Mouse (Mus musculus) left cerebral cortex, postnatal 10 days (tissue): ENCODE data around the gene Ror1. TPM values are rescaled to one million over a fixed set of nuclear protein-coding genes. Genes with fewer than 3 reads are reported as not detected.

Source experiments
- DNase-seq, 2 experiments: peaks; one replicate each; pipeline ENCODE4 v3.0.0; 2021 to 2022; ENCODE audit warnings: low spot score in 2 of 2, mixed read lengths in 1 of 2; ENCODE audit errors: extremely low spot score in 1 of 2
- intact Hi-C: fragments of 180-260 bp; cut with DNase I; formaldehyde crosslinking; loops from one replicate; pipeline ENCODE4 v1.15.1; 2025
- total RNA-seq, 2 experiments: library from RNA; stranded (reverse); gene quantifications; 2 replicates each; pipeline ENCODE4 v1.2.3; 2021

Ror1 gene
- total RNA-seq, 2 experiments from 2014 or later: 0.89 to 1.2 TPM

DNA sequence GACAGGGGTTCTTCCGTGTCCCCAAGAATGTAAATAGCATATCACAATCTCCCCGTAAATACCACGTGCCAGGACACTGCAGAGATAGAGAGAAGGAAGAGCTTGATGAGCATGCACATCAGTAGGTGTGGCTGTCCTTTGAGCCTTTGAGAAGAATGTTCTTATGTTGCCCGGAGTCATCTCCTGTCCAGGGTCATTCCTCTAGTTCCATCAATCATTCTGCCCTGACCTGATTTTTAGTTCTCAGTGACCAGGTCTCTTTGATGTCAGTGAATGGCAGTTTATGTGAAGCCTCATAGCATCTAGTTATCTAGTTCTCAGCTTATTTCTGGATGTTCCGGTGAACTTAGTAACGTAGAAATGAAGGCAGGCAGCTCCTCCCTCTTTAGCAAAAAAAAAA lies 295.4 kb downstream of the Ror1 start:
- intact Hi-C loops: no loop called here
- no peak for DNase-seq

DNA sequence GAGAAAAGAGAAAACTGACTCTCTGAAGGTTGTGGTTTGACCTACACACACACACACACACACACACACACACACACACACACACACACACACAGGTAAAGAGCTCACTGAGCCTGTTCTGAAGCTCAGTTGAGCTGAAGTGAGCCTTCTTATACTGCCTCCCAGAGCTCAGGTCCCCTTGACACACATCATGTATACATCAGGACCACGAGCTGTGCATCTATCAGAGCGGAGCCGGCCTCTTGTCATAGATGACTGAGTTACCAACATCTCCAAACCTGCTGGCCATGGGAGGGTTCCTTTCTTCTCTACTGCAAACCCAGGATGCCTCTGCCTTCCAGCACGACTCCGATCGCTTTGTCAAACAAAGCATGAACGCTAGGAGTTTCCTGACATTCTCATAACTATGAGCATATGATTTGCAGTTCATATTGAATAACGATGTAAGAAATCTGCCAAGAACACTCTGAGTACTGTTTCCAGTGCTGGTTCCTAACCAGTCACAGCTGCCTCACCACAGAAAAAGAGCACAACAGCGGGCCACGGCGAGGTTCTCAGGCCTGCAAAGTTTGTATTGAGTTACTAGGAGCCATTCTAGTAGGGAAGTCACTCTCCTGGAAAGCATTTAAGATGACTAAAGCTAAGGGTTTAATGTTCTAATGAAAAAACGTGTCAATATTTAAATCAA lies 297.9 kb downstream of the Ror1 start:
- intact Hi-C loops: no loop called here
- DNase-seq: no peak

GRCm38 (mm10) chr4:100395407-100395806 lies 299.8 kb downstream of the Ror1 start:
- DNase-seq: no peak

GRCm38 (mm10) chr4:100398079-100398478 lies 302.5 kb downstream of the Ror1 start:
- DNase-seq: no peak
- intact Hi-C loops: no loop called here

More at GRCm38 (mm10) chr4:100395407-100395806, 299.8 kb downstream of the Ror1 start:
- intact Hi-C loops: no loop called here

DNA sequence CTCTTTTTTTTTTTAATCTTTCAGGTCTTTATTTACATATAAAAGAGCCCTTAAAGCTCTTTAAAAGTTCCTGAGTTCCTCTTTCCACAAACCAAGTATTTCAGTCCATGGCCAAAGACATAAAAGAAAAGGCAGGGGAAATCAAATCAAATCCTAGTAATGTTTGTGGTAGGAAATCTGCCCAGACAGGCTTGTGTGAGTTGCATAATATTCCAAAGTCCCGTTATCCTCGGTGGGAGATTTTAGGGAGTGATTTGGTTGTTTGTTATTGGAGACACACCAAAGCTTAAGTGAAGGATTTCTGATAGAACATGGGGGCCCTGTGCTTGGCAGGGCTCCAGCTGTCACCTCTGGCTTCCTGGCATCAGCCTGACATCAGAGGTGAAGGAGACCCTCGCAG lies 305.5 kb downstream of the Ror1 start:
- no peak for DNase-seq
- intact Hi-C loops: loop anchor here (10.0 kb wide), 2 partner anchors 176 to 446 kb away; no protein-coding TSS in a partner anchor

DNA sequence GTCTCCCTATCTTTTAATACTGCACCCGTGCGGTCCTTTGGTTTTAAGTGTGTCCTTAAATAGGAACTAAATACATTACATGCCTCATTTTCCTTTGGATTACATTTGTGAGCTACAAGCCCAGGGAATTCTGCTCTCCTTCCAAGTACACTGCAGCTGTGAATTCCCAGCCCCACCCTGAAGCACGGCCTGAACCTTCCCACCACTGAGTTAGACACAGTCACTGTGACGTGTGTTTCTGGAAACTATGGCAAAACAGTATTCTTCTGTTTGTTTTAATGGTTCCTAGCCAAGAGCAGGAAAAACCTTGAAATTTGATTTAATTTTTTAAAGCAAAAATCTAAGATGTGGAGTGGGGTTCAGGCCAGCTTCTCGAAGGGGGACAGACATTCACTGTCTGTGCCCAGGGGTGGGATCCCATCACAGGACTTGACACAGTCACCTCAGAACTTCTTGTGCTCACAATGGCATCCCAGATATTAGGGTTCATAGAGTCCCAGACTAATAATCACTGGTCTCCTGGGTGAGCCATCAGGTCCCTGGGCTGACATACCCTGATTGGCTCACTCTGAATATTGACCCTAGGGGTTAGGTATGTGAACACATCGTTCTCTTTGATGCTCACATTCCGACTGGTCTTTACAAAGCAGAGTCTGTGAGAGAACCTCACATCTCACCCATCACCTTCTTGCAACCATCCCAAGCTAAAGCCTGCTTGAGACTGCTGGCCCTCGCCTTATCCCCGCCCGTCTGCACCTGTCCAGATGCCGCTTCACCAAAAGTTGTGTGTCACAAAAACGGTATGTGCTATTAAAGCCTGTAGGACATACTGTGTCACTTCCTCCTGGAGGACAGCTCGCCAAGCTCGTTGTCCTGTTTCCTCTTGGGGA lies 306.2 kb downstream of the Ror1 start:
- intact Hi-C loops: loop anchor here (10.0 kb wide), 2 partner anchors 177 to 447 kb away; no protein-coding TSS in a partner anchor
- no peak for DNase-seq

DNA sequence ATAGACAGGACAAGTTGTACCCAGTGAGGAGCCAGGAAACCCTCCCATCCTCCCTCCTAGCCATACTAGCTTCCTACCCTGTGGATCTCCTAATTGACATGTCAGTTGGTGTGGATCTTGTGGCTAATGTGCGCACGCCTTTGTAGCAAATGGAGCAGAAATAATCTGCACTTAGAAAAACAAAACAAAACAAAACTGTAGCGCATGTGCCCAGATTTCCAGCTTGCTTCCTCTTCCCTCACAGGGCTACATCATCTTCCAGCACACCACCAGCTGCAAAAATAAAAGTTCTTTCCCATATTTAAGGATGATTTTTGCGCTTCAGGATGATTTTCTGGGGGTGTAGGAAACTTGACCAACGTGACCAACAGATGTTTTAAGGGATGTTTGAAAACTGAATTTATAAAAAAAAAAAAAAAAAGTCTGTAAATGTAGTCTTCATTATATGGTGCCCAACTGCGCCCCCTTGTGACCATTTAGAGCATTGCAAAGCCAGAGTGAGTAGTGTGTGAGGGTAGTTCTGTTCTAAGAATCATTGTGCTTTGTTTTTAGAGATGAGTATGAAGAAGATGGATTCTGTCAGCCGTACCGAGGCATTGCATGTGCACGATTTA lies 311.8 kb downstream of the Ror1 start:
- peak; percentile 69 to 77 for DNase-seq
- intact Hi-C loops: loop anchor here (2.0 to 10.0 kb wide), 4 partner anchors 183 to 453 kb away; partner anchors contain the start of gene Ror1

GRCm38 (mm10) chr4:100409521-100409920 lies 313.9 kb downstream of the Ror1 start:
- intact Hi-C loops: loop anchor here (10.0 kb wide), 2 partner anchors 185 to 455 kb away; no protein-coding TSS in a partner anchor

DNA sequence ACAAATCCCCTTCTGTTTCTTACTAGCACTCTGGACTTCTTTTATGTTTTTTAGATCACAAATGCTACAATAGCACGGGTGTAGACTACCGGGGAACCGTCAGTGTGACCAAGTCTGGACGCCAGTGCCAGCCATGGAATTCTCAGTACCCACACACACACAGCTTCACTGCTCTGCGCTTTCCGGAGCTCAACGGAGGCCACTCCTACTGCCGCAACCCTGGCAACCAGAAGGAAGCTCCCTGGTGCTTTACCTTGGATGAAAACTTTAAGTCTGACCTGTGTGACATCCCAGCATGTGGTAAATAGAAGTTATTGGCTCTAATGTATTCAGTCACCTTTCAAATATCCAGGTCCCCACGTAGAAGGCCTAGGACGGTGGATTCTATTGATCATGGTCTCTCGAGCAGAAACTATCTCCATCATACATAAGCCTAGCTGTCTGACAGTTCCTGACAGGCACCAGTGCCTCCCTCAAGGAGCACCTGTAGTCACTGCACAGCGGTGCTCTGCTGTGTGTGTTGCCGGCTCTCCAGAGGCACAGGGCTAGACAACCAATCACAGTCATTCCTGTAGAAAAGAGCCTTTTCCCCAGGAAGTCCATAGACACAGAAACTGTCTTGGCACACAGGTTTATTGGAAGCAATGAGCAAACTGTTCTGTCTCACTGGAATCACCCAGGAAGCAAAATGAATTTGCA lies 316.4 kb downstream of the Ror1 start:
- no peak for DNase-seq
- intact Hi-C loops: no loop called here

More at GRCm38 (mm10) chr4:100409521-100409920, 313.9 kb downstream of the Ror1 start:
- DNase-seq: no peak

DNA sequence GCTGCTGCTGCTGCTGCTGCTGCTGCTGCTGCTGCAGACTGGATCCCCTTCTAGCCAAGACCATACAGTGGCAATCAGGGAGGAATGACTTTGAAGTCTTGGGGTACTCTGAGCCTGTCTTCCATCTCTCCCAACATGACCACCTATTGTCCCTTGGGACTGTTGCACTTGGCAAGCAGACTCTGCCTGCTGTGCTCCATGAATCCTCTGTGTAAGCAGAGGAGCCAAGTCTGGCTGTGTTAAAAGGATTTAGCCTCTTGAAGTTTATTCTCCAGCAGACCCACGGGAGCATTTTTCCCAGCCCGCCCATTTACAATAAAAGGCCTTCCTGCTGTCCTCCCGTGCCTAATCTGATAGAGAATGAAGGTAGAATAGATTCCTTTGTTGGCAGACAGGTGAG lies 327.2 kb downstream of the Ror1 start:
- intact Hi-C loops: no loop called here
- peak in 1 of 2 experiments; percentile 43 for DNase-seq

GRCm38 (mm10) chr4:100426101-100426500 lies 330.5 kb downstream of the Ror1 start:
- DNase-seq: no peak
- intact Hi-C loops: no loop called here

GRCm38 (mm10) chr4:100429371-100429900 lies 333.8 kb downstream of the Ror1 start:
- intact Hi-C loops: no loop called here
- DNase-seq: no peak

DNA sequence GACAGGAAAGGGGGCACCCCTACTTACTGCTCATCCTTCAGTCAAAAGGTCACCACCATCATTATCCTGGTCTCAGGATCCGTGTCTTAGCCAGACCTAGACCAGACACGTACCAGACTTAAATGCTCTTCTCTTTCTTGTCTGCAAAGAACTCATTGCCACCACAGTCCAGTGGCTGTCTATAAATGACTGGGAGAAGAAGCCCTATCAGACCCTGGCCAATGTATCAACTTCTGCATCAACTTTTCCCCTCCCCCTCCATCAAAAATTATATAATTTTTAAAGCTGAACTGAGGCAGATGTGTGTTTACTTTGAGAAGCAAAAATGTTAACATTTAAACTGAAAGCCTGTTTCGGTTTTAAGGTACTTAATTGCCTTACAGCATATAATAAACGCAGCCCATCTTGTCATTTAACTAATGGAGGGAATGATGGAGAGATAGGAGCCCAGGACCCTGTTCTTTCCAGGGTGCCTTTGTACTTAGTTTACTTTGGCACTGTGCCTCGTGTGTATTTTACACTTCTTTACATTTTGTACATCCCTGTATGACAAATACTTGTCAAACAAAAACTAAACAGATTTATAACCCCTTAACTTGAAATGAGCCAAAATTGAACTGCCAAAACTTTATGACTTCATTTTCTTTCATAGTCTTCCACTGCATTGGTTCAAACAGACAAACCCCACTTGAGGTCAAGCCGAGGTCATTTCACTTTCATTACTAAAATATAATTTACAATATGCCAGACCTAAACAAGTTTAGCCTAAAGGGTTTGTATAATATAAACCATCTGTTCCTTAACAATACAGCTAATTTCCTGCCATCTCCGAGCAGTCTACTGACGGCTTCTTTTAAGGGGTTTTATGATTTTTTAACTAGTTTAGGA lies 339.9 kb downstream of the Ror1 start:
- intact Hi-C loops: no loop called here
- DNase-seq: no peak

DNA sequence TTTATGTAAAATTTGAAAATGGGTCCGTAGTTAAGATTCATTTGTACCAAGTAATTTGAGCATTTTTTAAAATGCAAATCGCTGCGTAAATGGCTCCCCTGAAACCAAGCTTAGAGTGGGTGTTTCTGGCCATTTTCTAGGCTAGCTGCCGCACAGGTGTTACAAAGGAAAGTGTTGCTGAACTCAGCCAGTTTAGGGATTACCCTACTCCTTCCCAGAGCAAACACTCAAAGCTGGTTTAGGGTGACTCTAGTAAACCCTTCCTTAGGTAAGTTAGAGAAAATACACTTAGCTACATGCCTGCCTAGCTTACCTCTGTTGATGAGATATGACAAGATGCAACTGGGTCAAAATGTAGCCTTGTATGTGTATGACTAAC lies 340.6 kb downstream of the Ror1 start:
- no peak for DNase-seq
- intact Hi-C loops: no loop called here

DNA sequence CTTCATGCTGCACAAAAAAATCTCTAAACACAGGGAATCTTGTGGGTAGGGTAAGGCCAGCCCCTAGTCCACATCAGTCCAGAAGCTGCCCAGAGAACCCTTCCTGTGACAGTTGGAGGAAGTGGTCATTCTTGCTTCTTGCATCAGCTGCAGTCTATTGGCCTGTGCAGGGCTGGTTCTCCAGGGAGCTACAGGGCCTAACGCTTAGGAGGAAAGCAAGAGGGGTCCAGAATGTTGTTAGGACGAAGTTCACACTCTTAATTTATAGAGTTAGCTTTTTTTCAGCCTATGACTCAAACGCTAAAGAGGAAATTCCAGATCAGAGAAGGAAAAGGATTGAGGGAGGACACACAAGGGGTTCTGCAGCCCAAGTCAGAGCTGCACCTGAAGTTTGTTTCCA lies 351.3 kb downstream of the Ror1 start:
- intact Hi-C loops: no loop called here

GRCm38 (mm10) chr4:100462493-100463120 lies 367.0 kb downstream of the Ror1 start:
- intact Hi-C loops: no loop called here
- no peak for DNase-seq

More for the DNA sequence above, 351.3 kb downstream of the Ror1 start:
- DNase-seq: no peak
